Mouse (Mus musculus) C2C12 (cell line): ENCODE measurements at regions not wholly inside any gene's neighbourhood (a gene's known extent, or its start where the extent isn't known, plus 50 kb on each side); places are given as distances from the start of the nearest gene placed in this dataset.

Experiments
- CEBPB ChIP-seq: IDR thresholded peaks from one replicate; pipeline ENCODE4 v1.6.1; 2011; ENCODE audit warnings: low read depth, mild to moderate bottlenecking, control low read depth, moderate library complexity
- CTCF ChIP-seq: IDR thresholded peaks from one replicate; pipeline ENCODE4 v1.5.1; 2011; ENCODE audit not compliant: control insufficient read depth, insufficient read depth, insufficient read length
- MAX ChIP-seq: IDR thresholded peaks from one replicate; pipeline ENCODE4 v1.6.1; 2011; ENCODE audit warnings: mild to moderate bottlenecking, control low read depth
- MYOG ChIP-seq: IDR thresholded peaks from one replicate; pipeline ENCODE4 v1.6.1; 2011; ENCODE audit not compliant: control insufficient read depth, insufficient read length; ENCODE audit errors: extremely low read depth

DNA sequence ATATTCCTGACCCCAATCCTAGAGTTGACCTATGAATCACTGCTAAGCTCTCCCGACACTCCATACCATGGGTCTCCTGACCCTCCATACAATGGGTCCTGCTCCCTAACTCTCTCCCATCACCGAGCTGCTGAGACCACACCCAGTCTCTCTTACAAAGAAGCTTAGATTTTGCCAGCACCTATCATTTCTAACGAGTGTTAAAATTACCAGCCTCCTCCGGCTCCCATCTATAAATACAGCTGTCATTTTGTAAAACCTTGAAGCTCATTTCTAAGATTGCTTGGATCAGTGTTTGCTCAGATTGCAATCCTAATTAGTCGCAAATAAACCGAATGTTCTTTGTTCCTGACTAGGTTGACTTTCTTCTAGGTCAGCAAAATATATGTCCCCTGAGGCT, 2428.4 kb upstream of the 5930422O12Rik start:
- TF ChIP-seq CTCF (no peak), MAX (no peak), CEBPB (no peak), MYOG (no peak)
